Mouse (Mus musculus) kidney, adult 2 months (tissue): ENCODE data around the gene Plxdc1. TPM values are rescaled to one million over a fixed set of nuclear protein-coding genes. Genes with fewer than 3 reads are reported as not detected.
A peak's percentile ranks its signal among the peaks of the same experiment; 100 is the strongest.

Experiments
- DNase-seq: peaks from one replicate; pipeline ENCODE4 v3.0.0; 2021
- H3K27ac ChIP-seq: fragments of 200-500 bp; 2 replicates; pipeline ENCODE4 v1.5.1; 2012; ENCODE audit warnings: low read depth, low read length, control low read depth, inconsistent platforms; ENCODE audit not compliant: insufficient read depth
- H3K27me3 ChIP-seq: fragments of 200-500 bp; replicated peaks from 2 replicates; pipeline ENCODE4 v1.6.1; 2012; ENCODE audit warnings: mild to moderate bottlenecking, moderate library complexity, low read length, inconsistent platforms; ENCODE audit not compliant: control insufficient read depth, insufficient read depth
- H3K36me3 ChIP-seq: fragments of 200-500 bp; 2 replicates; pipeline ENCODE4 v1.6.1; 2012; ENCODE audit warnings: mild to moderate bottlenecking, moderate library complexity, low read length, inconsistent platforms; ENCODE audit not compliant: control insufficient read depth, insufficient read depth
- H3K4me1 ChIP-seq: fragments of 200-500 bp; 2 replicates; pipeline ENCODE4 v1.6.1; 2011; ENCODE audit warnings: low read length; ENCODE audit not compliant: control insufficient read depth, insufficient read depth
- H3K4me3 ChIP-seq: fragments of 200-500 bp; 2 replicates; pipeline ENCODE4 v1.5.1; 2011; ENCODE audit warnings: mild to moderate bottlenecking, low read depth, low read length, control low read depth; ENCODE audit not compliant: insufficient read depth
- CTCF ChIP-seq: fragments of 200-500 bp; conservative IDR thresholded peaks from 2 replicates; pipeline ENCODE4 v1.5.1; 2011; ENCODE audit warnings: low read depth, mild to moderate bottlenecking, control low read depth, low read length, moderate library complexity, mixed read lengths; ENCODE audit not compliant: insufficient read depth, insufficient read length
- POLR2A ChIP-seq: fragments of 200-500 bp; IDR thresholded peaks from one replicate; pipeline ENCODE4 v1.6.1; 2011; ENCODE audit warnings: low read depth, low read length, control low read depth
- WGBS: fragments of 180-500 bp; shearing (Covaris S2); methylation state at CpG from one replicate; pipeline ENCODE4 v1.1.7; 2018; 5-methylcytosine and 5-hydroxymethylcytosine counted together
- polyA plus RNA-seq: library from polyadenylated mRNA; depleted of rRNA; stranded (reverse); fragments of >200 nt; gene quantifications from 2 replicates; pipeline ENCODE4 v1.2.3, GENCODE M21; 2012

Plxdc1 gene
- polyA plus RNA-seq, 1 experiment = 1.0 TPM

- no peaks in the 10 kb centered on the region for H3K27me3 ChIP-seq
- DNase-seq = no peak
- H3K36me3 ChIP-seq = no peaks in the 10 kb centered on the region
- H3K4me3 ChIP-seq = no peak overlapping the region
- TF ChIP-seq POLR2A (no peak), CTCF (no peak)
- WGBS = 86% methylated on average over 5 of the region's 5 CpGs
- H3K27ac ChIP-seq = no peak overlapping the region
- H3K4me1 ChIP-seq = peaks cover 12% of the 10 kb centered on the region; the same call in 1 of the 2 replicates
Measured at GRCm38 (mm10) chr11:97977797-97978196, 8.4 kb downstream of the Plxdc1 start.

- Histone ChIP-seq H3K27ac (no peak overlapping the region), H3K4me3 (no peak overlapping the region), H3K27me3 (no peaks in the 10 kb centered on the region), H3K4me1 (peaks cover 12% of the 10 kb centered on the region; the same call in 1 of the 2 replicates), H3K36me3 (no peaks in the 10 kb centered on the region)
- DNase-seq = peak; percentile 65
- WGBS = 64% methylated on average over 5 of the region's 5 CpGs
- TF ChIP-seq CTCF (no peak), POLR2A (no peak)
Measured at GRCm38 (mm10) chr11:97974746-97975145, 11.5 kb downstream of the Plxdc1 start.

- peak; percentile 72 for DNase-seq
Measured at GRCm38 (mm10) chr11:97974141-97974540, 12.1 kb downstream of the Plxdc1 start.

GRCm38 (mm10) chr11:97972434-97972833 lies 13.8 kb downstream of the Plxdc1 start:
- 73% methylated on average over 2 of the region's 2 CpGs for WGBS
- no peak overlapping the region for H3K27ac ChIP-seq
- H3K36me3 ChIP-seq = no peaks in the 10 kb centered on the region
- no peak for DNase-seq
- H3K27me3 ChIP-seq = no peaks in the 10 kb centered on the region
- H3K4me3 ChIP-seq = no peak overlapping the region
- peaks cover 12% of the 10 kb centered on the region; the same call in 1 of the 2 replicates for H3K4me1 ChIP-seq
- TF ChIP-seq POLR2A = no peak
- TF ChIP-seq CTCF = 0 out of 2 replicates have a peak, but pooled peaks have one; percentile 13

More at GRCm38 (mm10) chr11:97974141-97974540, 12.1 kb downstream of the Plxdc1 start:
- TF ChIP-seq CTCF (no peak), POLR2A (no peak)
- no peak overlapping the region for H3K4me3 ChIP-seq
- 57% methylated on average over 5 of the region's 5 CpGs for WGBS
- H3K27ac ChIP-seq = no peak overlapping the region
- H3K4me1 ChIP-seq = peaks cover 12% of the 10 kb centered on the region; the same call in 1 of the 2 replicates
- no peaks in the 10 kb centered on the region for H3K36me3 ChIP-seq
- H3K27me3 ChIP-seq = no peaks in the 10 kb centered on the region

GRCm38 (mm10) chr11:97971232-97971631 lies 15.0 kb downstream of the Plxdc1 start:
- H3K4me3 ChIP-seq = no peak overlapping the region
- DNase-seq = no peak
- 30% methylated on average over 7 of the region's 7 CpGs for WGBS

GRCm38 (mm10) chr11:97970771-97971170 lies 15.5 kb downstream of the Plxdc1 start:
- Histone ChIP-seq H3K4me1 (peaks cover 12% of the 10 kb centered on the region; the same call in 1 of the 2 replicates), H3K27ac (no peak overlapping the region), H3K4me3 (no peak overlapping the region), H3K27me3 (no peaks in the 10 kb centered on the region), H3K36me3 (no peaks in the 10 kb centered on the region)
- no peak for DNase-seq
- TF ChIP-seq POLR2A (no peak), CTCF (no peak)
- 78% methylated on average over 7 of the region's 7 CpGs for WGBS

More at GRCm38 (mm10) chr11:97971232-97971631, 15.0 kb downstream of the Plxdc1 start:
- H3K27me3 ChIP-seq = no peaks in the 10 kb centered on the region
- no peak overlapping the region for H3K27ac ChIP-seq
- no peaks in the 10 kb centered on the region for H3K36me3 ChIP-seq
- TF ChIP-seq POLR2A (no peak), CTCF (no peak)
- H3K4me1 ChIP-seq = peaks cover 12% of the 10 kb centered on the region; the same call in 1 of the 2 replicates

- DNase-seq = no peak
- Histone ChIP-seq H3K4me1 (no peaks in the 10 kb centered on the region), H3K36me3 (no peaks in the 10 kb centered on the region), H3K27ac (no peak overlapping the region), H3K4me3 (no peak overlapping the region), H3K27me3 (no peaks in the 10 kb centered on the region)
- no peak for TF ChIP-seq POLR2A
- TF ChIP-seq CTCF = no peak
- 85% methylated on average over 5 of the region's 5 CpGs for WGBS
Measured at GRCm38 (mm10) chr11:97968385-97968784, 17.9 kb downstream of the Plxdc1 start.

GRCm38 (mm10) chr11:97967114-97967513 lies 19.1 kb downstream of the Plxdc1 start:
- TF ChIP-seq POLR2A (no peak), CTCF (no peak)
- Histone ChIP-seq H3K27ac (no peak overlapping the region), H3K36me3 (no peaks in the 10 kb centered on the region), H3K4me3 (no peak overlapping the region), H3K4me1 (no peaks in the 10 kb centered on the region), H3K27me3 (no peaks in the 10 kb centered on the region)
- 53% methylated on average over 2 of the region's 2 CpGs for WGBS
- no peak for DNase-seq
